Mouse (Mus musculus): ENCODE results near the gene Kirrel3. TPM values are rescaled to one million over a fixed set of nuclear protein-coding genes. Genes with fewer than 3 reads are reported as not detected.

Kirrel3 gene
- total RNA-seq, 2 experiments from 2014 or later, result 1.3 to 1.7 TPM

DNA sequence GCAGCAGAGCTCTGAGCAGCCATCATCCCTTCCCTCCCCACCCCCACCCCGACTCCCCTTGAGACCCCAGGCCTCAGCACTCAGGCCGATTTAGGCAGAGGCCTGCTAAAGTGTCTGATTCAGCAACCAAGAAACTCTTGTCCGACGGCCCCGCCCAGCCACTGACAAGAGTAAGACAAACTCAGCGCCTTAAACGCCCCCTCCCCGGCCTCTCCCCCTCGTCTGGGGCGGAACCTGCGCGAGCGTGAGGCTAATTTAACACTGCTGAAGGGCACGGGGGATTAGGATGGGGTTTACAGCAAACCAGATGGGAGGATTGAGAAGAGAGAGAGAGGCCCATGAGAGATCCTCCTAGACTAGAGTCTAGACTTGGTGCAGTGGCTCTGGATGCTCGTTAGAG, 558.8 kb downstream of the Kirrel3 start:
- intact Hi-C loops (cut with DNase I), result no loop called here
- DNase-seq, result peak in 1 of 2 experiments; percentile 61

DNA sequence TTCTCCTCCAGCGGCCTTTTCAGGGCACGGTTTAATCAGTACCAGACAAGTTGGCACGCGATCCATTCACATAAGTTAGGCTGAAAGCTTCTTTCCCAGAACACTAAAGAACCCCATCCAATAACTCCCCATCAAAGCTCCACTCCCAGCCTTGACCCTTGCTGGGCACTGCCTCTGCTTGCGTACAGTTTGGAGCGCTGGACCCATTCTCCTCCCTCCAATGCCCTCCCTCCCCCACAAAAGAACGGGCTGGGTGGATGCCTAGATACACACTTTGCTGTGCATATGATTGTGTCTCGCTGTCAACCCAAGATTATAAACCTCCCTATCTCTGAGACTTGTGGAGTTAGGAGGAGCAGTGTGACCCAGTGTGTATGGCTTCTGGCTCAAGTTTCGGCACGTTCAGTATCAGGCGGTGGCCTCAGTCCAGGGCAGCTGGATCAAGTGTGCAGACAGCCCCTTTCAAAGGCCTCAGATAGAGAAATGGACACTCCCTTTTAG, 559.4 kb downstream of the Kirrel3 start:
- intact Hi-C loops (cut with DNase I), result no loop called here
- peak; percentile 84 to 89 for DNase-seq

- intact Hi-C loops (cut with DNase I), result no loop called here
- peak; percentile 94 to 96 for DNase-seq
These were observed 560.1 kb downstream of the Kirrel3 start for GRCm38 (mm10) chr9:35045756-35046155.

- peak in 1 of 2 experiments; percentile 2 for DNase-seq
- intact Hi-C loops (cut with DNase I), result no loop called here
These were observed 562.8 kb downstream of the Kirrel3 start for GRCm38 (mm10) chr9:35048449-35048848.

DNA sequence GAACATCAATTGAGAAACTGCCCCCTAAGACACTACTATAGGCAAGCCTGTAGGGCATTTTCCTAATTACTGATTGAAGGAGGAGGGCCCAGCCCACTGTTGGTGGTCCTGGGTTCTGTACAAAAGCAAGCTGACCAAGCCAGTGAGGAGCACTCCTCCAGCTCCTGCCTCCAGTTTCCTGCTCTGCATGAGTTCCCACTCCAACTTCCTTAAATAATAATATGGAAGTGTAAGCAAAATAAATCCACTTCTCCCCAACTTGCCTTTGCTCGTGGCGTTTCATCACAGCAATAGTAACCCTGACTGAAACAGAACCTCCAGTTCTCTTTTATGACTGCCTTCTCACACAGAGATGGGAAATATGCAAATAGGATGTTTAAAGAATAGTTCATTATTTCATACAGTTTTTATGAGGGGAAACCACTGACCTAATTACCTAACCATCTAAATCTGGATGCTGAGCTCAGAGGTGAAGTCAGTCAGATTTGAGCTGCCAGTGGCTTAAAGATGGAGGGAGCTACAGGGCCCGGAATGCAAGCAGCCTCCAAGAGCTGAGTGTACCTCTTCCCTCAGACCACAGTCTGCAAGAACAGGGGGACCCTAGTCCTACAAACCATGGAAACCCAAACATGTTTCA, 564.3 kb downstream of the Kirrel3 start:
- intact Hi-C loops (cut with DNase I), result loop anchor here (2.0 kb wide), 1 partner anchor 61 kb away; no protein-coding TSS in a partner anchor
- DNase-seq, result peak in 1 of 2 experiments; percentile 52

DNA sequence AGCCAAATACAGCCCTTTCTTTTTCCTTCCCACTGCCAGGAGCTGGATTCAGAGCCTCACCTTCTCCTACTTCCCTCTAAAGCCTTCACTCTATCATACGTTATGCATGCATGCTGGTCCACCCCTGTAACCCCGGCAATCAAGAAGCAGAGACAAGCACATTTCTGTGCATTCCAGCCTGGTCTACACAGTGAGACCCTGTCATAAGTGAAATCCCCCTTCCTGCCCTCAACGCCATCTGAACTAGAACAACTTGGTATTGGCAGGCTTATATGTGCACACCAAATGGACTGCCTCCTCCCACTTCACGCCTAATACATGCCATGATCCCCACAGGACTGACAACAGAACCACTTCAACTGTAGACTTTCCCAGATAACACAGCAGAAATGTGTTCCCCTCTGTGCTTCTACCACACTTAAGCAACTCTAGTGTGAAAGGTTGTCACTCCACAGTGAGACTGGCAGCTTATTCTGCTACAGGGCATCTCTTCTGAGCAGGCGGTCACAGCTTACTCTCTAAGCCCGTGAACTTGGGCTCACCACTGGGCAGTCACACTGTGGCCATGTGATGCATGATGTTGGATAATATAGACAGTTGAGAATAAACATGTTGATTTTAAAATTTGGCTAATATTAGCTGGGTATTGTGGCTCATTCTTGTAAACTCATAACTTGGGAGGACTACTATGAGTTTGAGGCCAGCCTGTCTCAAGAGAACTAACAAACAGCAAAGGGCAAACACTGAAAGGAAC, 565.2 kb downstream of the Kirrel3 start:
- intact Hi-C loops (cut with DNase I), result loop anchor here (2.0 kb wide), 1 partner anchor 60 kb away; no protein-coding TSS in a partner anchor
- DNase-seq, result peak in 1 of 2 experiments; percentile 6

- intact Hi-C loops (cut with DNase I), result loop anchor here (2.0 kb wide), 1 partner anchor 59 kb away; no protein-coding TSS in a partner anchor
- DNase-seq, result peak; percentile 63 to 69
These were observed 566.0 kb downstream of the Kirrel3 start for GRCm38 (mm10) chr9:35051666-35052065.

DNA sequence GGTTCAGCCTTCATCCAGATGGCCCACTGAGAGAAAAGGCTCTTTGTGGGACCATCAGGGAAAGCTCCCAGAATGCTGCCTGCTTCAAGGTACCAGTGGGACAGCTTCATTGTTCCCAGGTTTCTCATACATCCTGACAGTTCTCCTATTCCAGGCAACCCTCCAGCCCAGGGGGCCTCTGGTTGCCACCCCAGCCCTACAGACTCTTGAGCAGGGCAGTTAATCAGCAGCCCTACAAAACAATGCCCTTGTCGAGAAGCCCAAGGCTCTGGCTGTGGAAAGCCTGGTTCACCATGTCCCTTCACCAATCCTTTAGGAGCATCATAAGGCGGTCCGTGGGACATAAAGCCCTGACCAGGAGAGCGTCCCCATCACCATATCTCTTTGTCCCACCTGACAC, 567.0 kb downstream of the Kirrel3 start:
- DNase-seq, result no peak
- intact Hi-C loops (cut with DNase I), result no loop called here

GRCm38 (mm10) chr9:35053081-35053480, 567.4 kb downstream of the Kirrel3 start:
- no peak for DNase-seq
- intact Hi-C loops (cut with DNase I), result no loop called here

DNA sequence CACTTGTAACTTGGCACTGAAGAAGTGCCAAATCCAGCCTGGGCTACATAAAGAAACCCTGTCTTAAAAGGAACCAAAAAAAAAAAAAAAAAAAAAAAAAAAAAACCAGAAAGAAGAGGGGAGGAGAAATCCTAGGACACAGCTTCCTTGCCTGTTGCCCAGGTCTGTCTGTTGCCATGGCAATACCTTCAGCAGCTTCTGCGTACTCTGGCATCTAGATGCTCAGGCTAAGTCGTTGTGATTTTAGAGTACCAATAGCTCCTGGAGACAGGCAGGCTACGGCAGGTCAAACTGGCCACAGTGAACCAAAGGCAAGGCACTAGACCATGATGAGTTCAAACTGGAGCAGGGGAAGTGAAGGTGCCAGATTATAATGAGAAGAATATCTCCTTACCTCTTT, 568.0 kb downstream of the Kirrel3 start:
- intact Hi-C loops (cut with DNase I), result no loop called here
- DNase-seq, result no peak

DNA sequence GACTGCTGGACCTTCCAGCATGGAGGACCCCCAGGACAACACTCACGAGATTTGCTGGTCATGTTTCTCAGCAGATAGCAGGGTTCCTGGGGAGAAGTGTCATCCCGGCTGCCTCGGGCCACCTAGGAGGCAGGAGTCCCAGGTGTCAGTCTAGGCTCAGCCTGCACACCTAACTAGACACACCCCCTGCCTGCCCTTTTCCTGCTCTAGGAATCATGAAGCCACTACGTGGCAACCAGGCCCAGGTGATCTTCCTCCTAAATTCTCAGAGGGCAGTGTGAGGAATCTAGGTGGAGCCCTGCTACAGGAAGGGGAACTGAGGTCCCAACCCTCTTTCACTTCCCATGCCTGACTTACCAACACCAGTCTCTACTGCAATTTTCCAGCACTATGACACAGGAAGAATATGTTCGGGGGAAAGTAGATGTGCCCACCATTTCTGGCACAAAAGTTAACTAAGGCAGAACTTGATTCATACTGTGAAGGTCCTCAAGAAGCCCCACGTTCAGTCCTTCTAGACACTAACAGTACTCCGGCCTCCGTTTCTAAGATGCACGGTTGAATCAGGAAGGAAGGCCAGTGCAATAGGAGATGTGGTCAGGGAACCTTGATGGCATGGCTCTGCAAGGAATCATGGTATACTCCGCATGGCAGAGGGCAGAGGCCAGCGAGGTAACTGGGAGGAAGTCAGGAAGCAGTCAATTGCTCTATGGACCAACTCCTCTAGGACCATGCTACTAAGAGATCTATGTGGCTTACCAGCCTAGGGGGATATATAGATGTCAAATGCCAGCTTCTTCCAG, 570.0 kb downstream of the Kirrel3 start:
- peak in 1 of 2 experiments; percentile 1 for DNase-seq
- intact Hi-C loops (cut with DNase I), result no loop called here

GRCm38 (mm10) chr9:35056611-35057010, 570.9 kb downstream of the Kirrel3 start:
- intact Hi-C loops (cut with DNase I), result no loop called here

GRCm38 (mm10) chr9:35057631-35058030, 571.9 kb downstream of the Kirrel3 start:
- DNase-seq, result no peak

More at GRCm38 (mm10) chr9:35056611-35057010, 570.9 kb downstream of the Kirrel3 start:
- DNase-seq, result no peak

DNA sequence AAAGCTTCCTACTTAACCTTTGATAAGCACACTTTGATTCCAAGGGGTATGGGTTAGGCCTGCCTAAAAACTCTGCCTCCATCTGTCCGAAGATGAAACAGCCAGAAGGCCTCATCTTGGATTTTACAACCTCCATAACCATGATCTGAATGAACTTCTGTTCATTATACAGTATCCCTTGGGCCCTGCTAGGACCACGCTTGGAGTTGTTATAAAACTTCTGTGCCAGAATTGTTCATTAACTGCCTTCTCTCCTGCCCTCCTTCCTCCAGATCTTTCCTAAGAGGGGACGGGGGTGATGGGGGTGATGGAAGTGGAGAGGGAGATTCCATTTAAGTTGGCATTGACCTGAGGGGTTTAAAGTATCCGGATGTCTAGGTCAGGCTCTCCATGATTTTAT, 572.5 kb downstream of the Kirrel3 start:
- intact Hi-C loops (cut with DNase I), result no loop called here
- DNase-seq, result no peak

More at GRCm38 (mm10) chr9:35057631-35058030, 571.9 kb downstream of the Kirrel3 start:
- intact Hi-C loops (cut with DNase I), result no loop called here

DNA sequence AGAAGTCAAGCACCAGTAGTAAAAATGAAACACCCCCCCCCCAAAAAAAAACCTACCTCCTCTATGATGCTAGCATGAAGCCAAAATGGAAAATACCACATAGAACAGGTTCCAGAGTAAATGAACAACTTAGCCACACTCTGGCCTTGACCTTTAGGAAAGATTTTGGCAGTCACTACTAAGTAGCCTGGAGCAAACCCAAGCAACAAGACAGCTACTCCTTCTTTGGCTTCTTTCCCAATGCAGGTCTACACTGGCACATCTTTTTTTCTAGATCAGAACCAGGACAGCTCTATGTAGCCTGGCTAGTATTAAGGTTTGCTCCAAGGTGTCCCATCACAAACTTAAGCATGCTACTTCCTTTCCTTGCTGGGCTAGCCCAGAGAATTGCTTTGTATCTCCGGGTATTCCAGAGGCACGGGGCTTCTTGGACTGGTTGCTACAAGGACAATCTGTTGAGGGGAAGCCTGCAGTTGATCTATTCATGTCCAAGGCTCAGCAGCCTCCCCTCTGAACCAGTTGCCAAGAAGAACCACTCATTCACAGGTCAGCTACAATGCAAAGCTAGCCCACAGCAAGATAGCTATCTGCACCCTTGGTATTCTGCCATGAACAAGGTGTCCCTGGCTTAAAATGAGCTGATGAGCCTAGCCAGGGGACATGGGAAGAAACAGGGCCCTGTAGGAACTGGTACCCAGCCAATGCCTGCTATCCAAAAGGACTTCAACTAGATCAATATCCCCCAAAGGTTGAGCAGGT, 573.1 kb downstream of the Kirrel3 start:
- DNase-seq, result peak; percentile 31 to 54
- intact Hi-C loops (cut with DNase I), result no loop called here

DNA sequence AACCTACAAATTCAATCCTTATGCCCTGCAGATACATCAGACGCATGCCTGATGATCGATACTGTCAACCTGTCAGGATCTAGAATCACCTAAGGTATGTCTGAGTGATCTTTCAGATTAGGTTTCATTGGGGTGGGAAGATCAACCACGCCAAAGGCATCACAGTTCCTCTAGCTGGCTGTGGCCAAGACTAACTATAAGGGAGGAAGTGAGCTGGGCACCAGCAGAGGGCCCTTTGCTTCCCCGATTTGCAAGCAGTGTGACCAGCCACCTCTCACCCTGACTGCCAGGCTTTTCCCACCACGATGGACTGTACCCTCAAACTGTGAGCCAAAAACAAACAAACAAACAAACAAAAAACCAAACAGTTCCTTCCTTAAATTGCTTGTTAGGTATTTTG, 574.2 kb downstream of the Kirrel3 start:
- no peak for DNase-seq
- intact Hi-C loops (cut with DNase I), result loop anchor here (5.0 kb wide), 1 partner anchor 37 kb away; no protein-coding TSS in a partner anchor

- intact Hi-C loops (cut with DNase I), result loop anchor here (5.0 kb wide), 1 partner anchor 36 kb away; no protein-coding TSS in a partner anchor
- peak in 1 of 2 experiments; percentile 9 for DNase-seq
These were observed 575.8 kb downstream of the Kirrel3 start for GRCm38 (mm10) chr9:35061446-35061845.

Measured in heart, postnatal 10 days (tissue).